Mouse (Mus musculus): ENCODE data around the gene Rgs12.
A peak's percentile ranks its signal among the peaks of the same experiment; 100 is the strongest.

Rgs12 gene

GRCm38 (mm10) chr5:34981734-34982133 lies 32.5 kb downstream of the Rgs12 start:
- DNase-seq (ENCODE audit: low spot score), result no peak

GRCm38 (mm10) chr5:34984933-34985332 lies 35.7 kb downstream of the Rgs12 start:
- DNase-seq (ENCODE audit: low spot score), result no peak

DNA sequence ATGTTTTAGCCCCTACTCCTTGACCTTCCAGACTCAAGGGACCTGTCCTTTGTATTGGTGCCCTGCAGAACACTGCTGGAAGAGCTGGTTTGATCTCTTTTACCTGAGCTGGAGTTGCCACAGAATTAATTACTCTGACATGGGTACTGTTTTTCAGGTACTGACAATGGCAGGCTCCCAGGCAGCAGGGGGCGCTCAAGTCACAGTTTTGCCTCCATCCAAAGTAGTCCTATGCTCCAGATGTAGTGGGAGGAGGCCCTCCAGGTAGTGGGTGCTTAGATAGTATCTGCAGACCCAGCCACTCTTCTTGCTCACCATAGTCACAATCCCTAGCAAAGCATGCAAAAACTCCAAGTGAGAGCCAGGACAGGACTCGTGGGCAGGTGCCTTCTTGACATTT lies 36.6 kb downstream of the Rgs12 start:
- peak; percentile 60 for DNase-seq (ENCODE audit: low spot score)

DNA sequence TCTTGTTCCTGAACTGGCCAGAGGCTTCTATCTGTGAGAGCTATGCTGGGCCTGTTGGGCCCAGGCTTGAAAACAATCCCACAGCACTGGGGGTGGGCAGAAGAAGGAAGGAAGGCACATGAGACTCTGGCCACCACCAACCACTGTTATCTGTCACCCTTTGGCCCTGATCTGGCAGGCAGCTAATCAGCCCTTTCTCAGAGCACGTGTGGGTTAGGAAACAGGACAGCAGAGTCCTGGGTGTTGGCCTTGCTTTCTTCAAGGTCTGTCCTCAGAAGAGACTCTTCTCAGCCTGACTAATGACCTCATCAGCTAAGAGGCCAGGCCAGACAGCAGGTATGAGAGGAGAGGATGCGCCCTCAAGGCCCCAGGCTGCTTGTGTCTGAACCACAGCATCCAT lies 38.2 kb downstream of the Rgs12 start:
- no peak for DNase-seq (ENCODE audit: low spot score)

DNA sequence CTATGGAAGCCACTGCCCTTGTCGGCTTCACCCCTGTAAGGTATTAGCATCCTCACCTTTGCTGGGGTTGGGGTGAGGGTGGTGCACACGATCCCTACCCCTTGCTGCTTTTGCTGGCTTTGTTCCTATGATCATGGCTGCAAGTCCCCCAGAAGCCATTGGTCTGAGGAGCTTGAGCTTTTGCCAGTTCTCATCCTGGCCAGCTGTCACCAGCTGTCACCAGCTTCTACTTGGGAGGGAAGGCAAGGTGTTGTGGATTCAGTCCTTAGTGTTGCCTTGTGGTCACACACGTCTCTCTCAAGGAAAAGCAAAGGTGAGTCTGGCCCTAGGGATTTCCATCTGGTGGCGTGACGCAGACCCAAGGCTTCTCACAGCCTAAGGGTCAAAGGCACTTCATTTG lies 39.4 kb downstream of the Rgs12 start:
- no peak for DNase-seq (ENCODE audit: low spot score)

GRCm38 (mm10) chr5:34989321-34989772 lies 40.1 kb downstream of the Rgs12 start:
- DNase-seq (ENCODE audit: low spot score), result no peak

GRCm38 (mm10) chr5:34998754-34999153 lies 49.5 kb downstream of the Rgs12 start:
- DNase-seq (ENCODE audit: low spot score), result no peak

GRCm38 (mm10) chr5:34999281-34999680 lies 50.0 kb downstream of the Rgs12 start:
- DNase-seq (ENCODE audit: low spot score), result no peak

DNA sequence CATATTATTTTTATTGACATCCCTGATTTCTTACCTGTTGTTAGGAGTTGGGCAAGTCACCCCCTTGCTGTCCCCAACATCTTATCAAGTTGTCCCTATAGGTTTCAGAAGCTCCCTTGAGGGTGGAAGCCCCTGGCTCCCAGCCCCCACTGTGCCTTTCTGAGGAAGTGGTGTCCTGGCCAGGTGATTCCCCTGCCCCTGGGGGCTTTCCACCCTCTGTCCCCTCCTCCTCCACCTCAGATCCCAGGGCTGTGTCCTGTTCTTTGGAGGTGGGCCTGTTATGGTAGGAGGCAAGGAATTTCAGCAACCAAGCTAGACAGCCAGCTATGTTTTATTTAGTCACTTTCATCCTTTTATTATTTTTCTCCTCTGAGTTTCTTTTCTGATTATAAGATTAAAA lies 51.1 kb downstream of the Rgs12 start:
- no peak for DNase-seq (ENCODE audit: low spot score)

- DNase-seq (ENCODE audit: low spot score), result no peak
Measured at GRCm38 (mm10) chr5:35001144-35001543, 51.9 kb downstream of the Rgs12 start.

DNA sequence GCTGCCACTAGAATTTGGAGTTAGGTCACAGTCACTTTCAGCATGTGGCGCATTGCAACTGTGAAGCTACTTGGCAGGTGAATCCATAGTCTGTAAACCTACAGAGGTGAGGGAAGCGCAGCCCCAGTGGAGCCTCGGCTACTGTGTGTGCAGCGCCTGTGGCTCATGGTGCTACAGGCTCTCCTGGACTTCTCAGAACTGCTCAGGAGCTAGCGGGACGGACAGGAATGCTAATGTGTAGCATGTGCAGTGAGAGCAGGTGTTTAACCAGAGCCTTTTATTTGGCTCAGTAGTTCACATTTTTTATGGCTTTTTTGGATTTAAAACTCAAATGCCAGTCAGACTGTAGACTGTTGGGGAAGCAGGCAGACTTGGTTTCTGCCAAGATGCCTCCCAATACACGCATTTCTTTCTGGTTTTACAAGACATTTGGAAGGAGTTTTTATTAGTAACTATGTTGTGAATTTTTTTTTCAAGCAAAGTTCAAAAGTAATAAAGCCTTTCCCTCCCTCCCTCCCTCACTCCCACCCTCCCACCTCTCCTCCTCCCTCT lies 54.4 kb downstream of the Rgs12 start:
- DNase-seq (ENCODE audit: low spot score), result no peak

DNA sequence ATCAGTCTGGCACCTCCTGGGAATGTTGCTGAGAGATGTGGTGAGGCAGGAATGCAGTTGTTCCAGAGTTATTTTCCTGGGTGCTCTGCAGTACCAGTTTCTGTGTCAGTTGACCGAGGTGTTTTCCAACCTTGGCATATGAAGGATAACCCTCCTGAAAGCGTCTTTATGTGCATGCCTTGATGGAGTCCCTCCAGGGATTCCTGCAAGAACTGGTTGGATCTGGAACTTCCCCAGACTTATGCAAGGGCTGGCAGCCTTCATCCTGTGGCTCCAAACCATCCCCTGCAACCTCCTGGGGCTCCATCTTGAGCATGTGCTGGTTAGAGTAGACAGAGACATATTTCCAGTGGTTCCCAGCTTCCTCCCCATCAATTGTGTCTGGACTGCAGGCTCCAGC lies 55.5 kb downstream of the Rgs12 start:
- no peak for DNase-seq (ENCODE audit: low spot score)

DNA sequence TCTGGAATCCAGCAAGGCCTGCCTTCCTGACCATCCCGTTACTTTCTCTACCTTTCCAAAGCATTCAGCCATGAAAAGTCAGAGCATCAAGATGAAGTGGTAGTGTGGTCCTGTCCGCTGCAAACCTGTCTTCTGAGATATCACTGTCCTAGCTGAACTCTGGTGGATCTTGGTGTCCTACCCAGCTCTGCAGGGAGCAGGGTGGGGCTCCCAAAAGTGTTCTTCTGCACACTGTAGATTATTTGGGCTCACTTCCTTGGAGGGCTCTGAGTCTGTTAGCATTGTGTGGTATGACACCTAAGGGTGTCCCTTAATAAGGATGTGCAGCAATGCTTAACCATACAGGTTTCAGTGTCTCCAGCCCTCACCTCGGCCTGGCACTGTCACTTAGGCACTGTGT lies 56.4 kb downstream of the Rgs12 start:
- no peak for DNase-seq (ENCODE audit: low spot score)

DNA sequence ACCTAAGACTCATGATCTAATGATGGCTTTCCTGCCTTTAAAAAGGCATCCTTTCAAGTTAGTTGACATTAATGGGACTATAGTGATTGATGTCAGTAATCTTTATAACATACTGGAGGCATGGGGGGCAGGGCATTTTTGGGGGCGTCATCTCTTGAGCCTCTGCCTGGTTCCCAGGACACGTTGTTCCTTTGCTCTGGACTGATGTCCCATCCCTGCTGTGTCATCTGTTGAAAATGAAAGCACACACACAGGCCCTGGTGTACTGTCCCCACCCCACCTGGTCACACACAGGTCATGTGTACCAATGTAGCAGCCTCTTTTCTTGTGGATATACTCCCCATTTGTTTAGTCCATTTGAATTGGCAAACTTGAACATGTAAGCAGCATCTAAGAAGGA lies 57.4 kb downstream of the Rgs12 start:
- no peak for DNase-seq (ENCODE audit: low spot score)

DNA sequence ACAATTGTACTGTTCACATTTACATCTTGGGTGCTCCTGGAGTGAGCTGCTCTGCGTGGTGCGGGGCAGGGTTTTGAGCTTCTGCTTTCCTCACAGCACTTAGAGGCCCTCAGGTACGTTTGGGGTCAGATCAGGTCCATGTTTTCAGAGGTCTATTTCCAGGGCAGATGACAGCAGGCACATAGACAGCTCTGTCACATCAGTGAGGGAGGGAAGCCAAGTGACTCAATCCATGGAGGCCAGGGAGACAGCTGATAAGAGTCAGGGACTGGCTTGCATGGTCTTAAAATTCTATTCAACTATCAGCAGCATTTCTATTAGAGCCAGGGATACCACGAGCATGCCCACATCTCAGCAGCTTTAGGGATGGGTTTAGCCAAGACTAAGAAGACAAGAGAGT lies 59.9 kb downstream of the Rgs12 start:
- no peak for DNase-seq (ENCODE audit: low spot score)

GRCm38 (mm10) chr5:35010656-35011055 lies 61.4 kb downstream of the Rgs12 start:
- no peak for DNase-seq (ENCODE audit: low spot score)

GRCm38 (mm10) chr5:35011156-35011923 lies 62.1 kb downstream of the Rgs12 start:
- DNase-seq (ENCODE audit: low spot score), result no peak

DNA sequence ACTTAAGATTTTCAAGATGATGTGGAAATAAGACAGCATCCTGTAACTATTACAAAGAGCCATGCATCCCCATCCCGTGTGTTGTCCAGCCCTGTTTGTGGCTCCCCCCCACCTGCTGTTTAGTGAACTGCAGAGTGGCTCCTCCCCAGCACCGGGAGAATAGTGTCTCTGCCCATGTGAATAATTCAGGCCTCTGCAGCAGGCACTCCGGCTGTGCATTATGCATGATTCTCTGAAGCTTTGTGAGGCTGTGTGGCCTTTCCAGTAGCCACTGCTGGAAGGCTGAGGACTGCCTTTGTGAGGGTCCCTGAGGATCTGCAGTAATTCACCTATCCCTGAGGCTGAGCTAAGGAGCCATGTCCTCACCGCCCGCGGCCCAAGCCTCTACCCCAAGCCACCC lies 64.8 kb downstream of the Rgs12 start:
- DNase-seq (ENCODE audit: low spot score), result no peak

GRCm38 (mm10) chr5:35019673-35020300 lies 70.5 kb downstream of the Rgs12 start:
- DNase-seq (ENCODE audit: low spot score), result peak; percentile 36

DNA sequence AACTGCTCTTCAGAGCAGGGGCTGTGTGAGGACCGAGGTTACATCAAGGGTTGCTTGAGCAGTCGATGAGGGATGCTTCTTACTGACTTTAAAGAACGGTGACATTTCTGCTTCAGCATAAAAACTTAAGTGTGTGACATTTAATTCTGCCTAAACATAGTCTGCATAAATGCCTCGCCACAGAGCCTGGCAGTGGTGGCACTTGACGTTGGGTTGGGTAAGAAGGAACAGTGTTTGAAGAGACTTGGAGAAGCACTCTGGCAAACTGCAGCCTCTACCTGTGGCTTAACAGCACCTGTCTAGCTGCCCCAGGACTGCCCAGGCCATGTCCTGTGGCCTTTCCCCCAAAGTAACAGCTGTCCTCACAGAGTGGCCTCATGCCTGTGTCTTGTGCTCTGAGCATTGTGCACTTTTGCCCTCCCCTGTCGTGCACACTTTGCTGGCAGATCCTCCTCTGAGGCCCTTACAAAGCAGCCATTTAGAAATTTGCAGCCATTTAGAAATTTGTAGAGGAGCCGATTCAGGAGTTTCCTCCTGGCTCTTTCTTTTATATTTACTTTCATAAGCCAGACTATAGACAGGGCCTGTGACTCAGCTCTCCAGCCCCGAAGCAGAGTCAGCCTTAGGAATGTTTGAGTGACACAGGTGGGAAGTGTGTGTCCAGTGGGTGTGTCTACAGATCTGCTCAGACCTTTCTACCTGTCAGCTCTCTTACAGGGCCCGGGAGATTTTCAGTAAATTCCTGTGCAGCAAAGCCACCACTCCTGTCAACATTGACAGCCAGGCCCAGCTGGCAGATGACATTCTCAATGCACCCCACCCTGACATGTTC lies 71.4 kb downstream of the Rgs12 start:
- no peak for DNase-seq (ENCODE audit: low spot score)

DNA sequence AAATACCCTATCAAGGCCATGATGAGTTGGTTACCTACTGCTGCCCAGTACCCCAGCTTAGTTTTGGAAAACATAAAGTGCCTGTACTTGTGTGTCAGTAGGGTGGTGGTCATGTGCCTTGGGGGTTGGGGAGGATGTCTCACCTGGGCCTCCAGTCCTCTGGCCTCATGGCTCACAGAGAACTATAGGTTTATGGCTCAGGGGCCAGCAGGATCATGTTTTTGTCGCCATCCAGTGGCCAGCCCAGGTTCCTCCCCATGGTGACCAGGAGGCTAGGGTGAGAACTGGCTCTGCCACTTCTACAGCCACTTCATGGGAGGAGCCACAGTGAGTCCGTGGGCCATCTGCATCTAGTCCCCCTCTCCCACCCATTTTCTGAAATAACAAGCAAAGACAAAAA lies 75.7 kb downstream of the Rgs12 start:
- DNase-seq (ENCODE audit: low spot score), result peak; percentile 54

DNA sequence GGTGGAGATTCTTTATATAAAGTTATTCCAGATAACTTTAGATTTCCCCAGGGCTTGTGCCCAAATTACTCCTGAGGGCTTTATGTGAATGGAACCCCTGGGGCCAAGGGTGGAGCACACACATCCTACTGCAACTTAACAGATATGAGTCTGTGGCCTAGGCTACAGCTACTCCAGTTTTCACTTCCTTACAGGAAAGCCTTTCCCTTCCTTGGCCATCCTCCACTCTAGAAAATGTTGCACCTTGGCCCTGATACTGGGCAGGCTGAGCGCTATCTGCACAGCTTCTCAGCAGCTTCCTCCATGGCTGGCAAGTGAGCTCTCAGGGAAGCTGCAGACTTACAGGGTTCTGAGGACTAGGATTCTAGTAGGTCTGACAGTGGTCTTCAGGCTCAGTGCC lies 80.1 kb downstream of the Rgs12 start:
- no peak for DNase-seq (ENCODE audit: low spot score)

GRCm38 (mm10) chr5:35029755-35030154 lies 80.5 kb downstream of the Rgs12 start:
- DNase-seq (ENCODE audit: low spot score), result no peak

Measured in MN1 (cell line).